Mouse (Mus musculus) myocyte (in vitro differentiated cells): ENCODE measurements around the gene Denr.

Source experiments
- CEBPB ChIP-seq: IDR thresholded peaks from 2 replicates; pipeline ENCODE4 v1.6.1; 2011; ENCODE audit warnings: mild to moderate bottlenecking, moderate library complexity; ENCODE audit not compliant: poor library complexity, insufficient read depth, severe bottlenecking
- POLR2A ChIP-seq: IDR thresholded peaks from one replicate; pipeline ENCODE4 v1.6.1; 2011; ENCODE audit warnings: low read depth, mild to moderate bottlenecking, control low read depth, moderate library complexity; ENCODE audit not compliant: insufficient read length
- USF1 ChIP-seq: IDR thresholded peaks from one replicate; pipeline ENCODE4 v1.6.1; 2011; ENCODE audit warnings: low read depth, mild to moderate bottlenecking, control low read depth, moderate library complexity

- TF ChIP-seq POLR2A (no peak), CEBPB (no peak), USF1 (no peak)
Observed at GRCm38 (mm10) chr5:123959018-123959417, 52.0 kb downstream of the Denr start.
